ENCODE assay signal across 10 mouse cellular contexts in the genomic region with DNA sequence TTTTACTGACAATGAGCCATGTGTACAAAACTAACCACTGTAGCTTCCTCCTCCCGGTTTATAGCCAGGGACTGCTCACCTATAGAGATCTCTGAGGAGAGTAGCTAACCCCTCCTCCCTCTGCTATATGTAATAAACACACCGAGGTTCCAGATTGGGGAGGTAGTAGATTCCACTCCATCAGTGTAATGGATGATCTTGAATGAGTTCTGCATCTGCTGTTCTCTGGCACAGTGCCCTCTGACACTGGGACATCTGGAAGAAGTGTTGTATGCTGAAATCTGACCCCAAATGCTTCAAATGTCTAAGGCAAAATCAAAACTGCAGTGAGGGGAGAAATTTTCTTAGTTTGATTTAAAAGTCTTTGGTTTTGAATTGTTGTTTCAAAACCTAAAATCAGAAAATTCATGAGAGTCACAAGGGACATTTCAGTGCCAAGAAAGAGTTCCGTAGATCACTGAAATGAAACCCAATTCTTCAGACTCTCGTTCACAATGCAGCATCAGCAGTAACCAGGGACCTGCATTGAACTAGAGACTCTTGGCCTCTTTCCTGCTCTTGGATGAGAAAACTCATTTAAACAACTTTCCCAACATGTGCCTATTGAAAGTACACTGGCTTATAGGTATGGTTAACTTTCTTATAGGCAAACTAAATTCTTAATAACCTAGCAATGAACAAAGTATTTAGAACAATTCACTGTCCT. TPM values are rescaled to one million over a fixed set of nuclear protein-coding genes. Genes with fewer than 3 reads are reported as not detected.
DNase-seq lines count a peak whose midpoint lies in the region; ATAC-seq and TF ChIP-seq lines count a peak whose summit lies in the region.
"Had no signal": no experiment of that assay in that cellular context is flagged by ENCODE, and none has a peak within 500 bp of the region (broad histone marks: within the 10 kb centered on the region; RNA-seq: fewer than 3 reads in every experiment).

No protein-coding gene starts in this region.

- H3K27me3 ChIP-seq in embryonic facial prominence, embryonic 11.5 days (ENCODE audit: control insufficient read depth, insufficient read depth, low read length): no peaks in the 10 kb centered on the region
- H3K27me3 ChIP-seq in myocyte (ENCODE audit: control insufficient read depth, insufficient read depth, insufficient read length): no peaks in the 10 kb centered on the region
- H3K27me3 ChIP-seq: neural tube, embryonic 12.5 days had no signal

- no peak overlapping the region for H3K27ac ChIP-seq in embryonic facial prominence, embryonic 11.5 days (replicated peaks; ENCODE audit: low read depth, low read length)
- H3K27ac ChIP-seq: neural tube, embryonic 12.5 days had no signal

- no peak for ATAC-seq in embryonic facial prominence, embryonic 11.5 days (replicated peaks; ENCODE audit: insufficient number of reproducible peaks, low FRiP score, low TSS enrichment, low read depth)
- no peak for ATAC-seq in frontal cortex, adult (ENCODE audit: low TSS enrichment)
- ATAC-seq: intestine, postnatal 0 days had no signal

- H3K79me2 ChIP-seq in myocyte (ENCODE audit: control insufficient read depth, insufficient read depth): no peaks in the 10 kb centered on the region

- no peaks in the 10 kb centered on the region for H3K4me1 ChIP-seq in embryonic facial prominence, embryonic 11.5 days (ENCODE audit: control insufficient read depth, insufficient read depth, low read length)
- H3K4me1 ChIP-seq: neural tube, embryonic 12.5 days had no signal

- WGBS in embryonic facial prominence, embryonic 11.5 days: 51% methylated on average over 4 of the region's 4 CpGs

- intact Hi-C loops in left cerebral cortex, postnatal 4 days (cut with DNase I): no loop called here
- intact Hi-C loops in gastrocnemius, postnatal 36 days (cut with DNase I): no loop called here

- H3ac ChIP-seq in myocyte (ENCODE audit: control insufficient read depth, insufficient read length): no peak overlapping the region

- H3K4me2 ChIP-seq in embryonic facial prominence, embryonic 11.5 days (ENCODE audit: low read depth, low read length): no peak overlapping the region
- H3K4me2 ChIP-seq in myocyte (ENCODE audit: low read depth): peak overlapping the region; percentile 44
- H3K4me2 ChIP-seq: neural tube, embryonic 12.5 days had no signal

- H3K36me3 ChIP-seq in embryonic facial prominence, embryonic 11.5 days (replicated peaks; ENCODE audit: control insufficient read depth, insufficient read depth, low read depth, low read length): no peaks in the 10 kb centered on the region
- H3K36me3 ChIP-seq in myocyte (ENCODE audit: control insufficient read depth, insufficient read depth): no peaks in the 10 kb centered on the region
- H3K36me3 ChIP-seq: neural tube, embryonic 12.5 days had no signal

- H3K4me3 ChIP-seq in embryonic facial prominence, embryonic 11.5 days (ENCODE audit: low read depth, low read length): no peak overlapping the region
- no peak overlapping the region for H3K4me3 ChIP-seq in myocyte
- H3K4me3 ChIP-seq: neural tube, embryonic 12.5 days had no signal

- peak; percentile 46 for DNase-seq in left cerebral cortex, postnatal 4 days
- no peak for DNase-seq in left cerebral cortex, adult 8-10 months (ENCODE audit: low spot score in 2 of 2)
- peak; percentile 53 for DNase-seq in embryonic facial prominence, embryonic 11.5 days (ENCODE audit: low spot score)
- DNase-seq in gastrocnemius, postnatal 36 days: peak; percentile 26 to 70
- no peak for DNase-seq in left cerebral cortex, adult 18-20 months (ENCODE audit: low spot score in 2 of 2)
- DNase-seq: right cerebral cortex, postnatal 25 days had no signal

- H3K9me3 ChIP-seq in embryonic facial prominence, embryonic 11.5 days (replicated peaks; ENCODE audit: control insufficient read depth, low read length): no peaks in the 10 kb centered on the region
- H3K9me3 ChIP-seq: neural tube, embryonic 12.5 days had no signal

- H3K9ac ChIP-seq in embryonic facial prominence, embryonic 11.5 days (replicated peaks; ENCODE audit: low read length): no peak overlapping the region
- H3K9ac ChIP-seq: neural tube, embryonic 12.5 days had no signal

- TF ChIP-seq POLR2A in myocyte (IDR thresholded peaks at IDR 0.05; ENCODE audit: insufficient read length, low read depth): no peak

TF ChIP-seq in myocyte, 11 proteins besides CTCF, POLR2A, EP300 and RAD21:
- TF ChIP-seq MYOD1 (IDR thresholded peaks at IDR 0.05; ENCODE audit: control insufficient read depth in 1 of 3, insufficient read length in 2 of 3, low read depth in 2 of 3): peak in 1 of 3 experiments; percentile 7
- no peak for TF ChIP-seq CEBPB (IDR thresholded peaks at IDR 0.05; ENCODE audit: insufficient read depth, poor library complexity, severe bottlenecking)

RNA-seq across cellular contexts. Expression of gene Zcchc9, which starts 17.5 kb away (rescaled TPM):
- 10 to 100 TPM; 15.4 to 18.6 TPM for total RNA-seq in left cerebral cortex, postnatal 4 days (2021)
- 10 to 100 TPM; 14.0 to 15.7 (median 14.6) TPM for total RNA-seq in left cerebral cortex, adult 8-10 months (2022)
- polyA plus RNA-seq in embryonic facial prominence, embryonic 11.5 days (2014; fragmentation: Nextera tagmentation; extraction: Ambion mirVana): 22.6 and 26.6 TPM in 2 replicates
- 10 to 100 TPM; 10.1 to 10.9 TPM for total RNA-seq in gastrocnemius, postnatal 36 days (2021)
- 12.1 TPM for polyA plus RNA-seq in myocyte (2012; fragmentation: generic; extraction: Trizol)
- total RNA-seq in left cerebral cortex, adult 18-20 months (2021): 10 to 100 TPM; 16.0 to 17.0 TPM

RNA-seq across cellular contexts. Expression of gene Ckmt2, which starts 51.7 kb away (rescaled TPM):
- total RNA-seq in left cerebral cortex, postnatal 4 days (2021): not detected
- 1 to 10 TPM in 1 of 4 experiments, under 1 TPM in 2, not detected in 1; 0.40 to 1.2 (median 0.66) TPM for total RNA-seq in left cerebral cortex, adult 8-10 months (2022)
- not detected in 2 replicates for polyA plus RNA-seq in embryonic facial prominence, embryonic 11.5 days (2014; fragmentation: Nextera tagmentation; extraction: Ambion mirVana)
- 1,000 to 10,000 TPM; 1,250 to 1,613 TPM for total RNA-seq in gastrocnemius, postnatal 36 days (2021)
- polyA plus RNA-seq in myocyte (2012; fragmentation: generic; extraction: Trizol): 18.1 TPM
- total RNA-seq in left cerebral cortex, adult 18-20 months (2021): not detected
- polyA plus RNA-seq: neural tube, embryonic 12.5 days had no signal

Comparison
In these comparisons a context has a peak if more than half of its experiments do, and no peak if none do; other contexts are left out.
1. DNase-seq: peak in left cerebral cortex, postnatal 4 days (single experiment), embryonic facial prominence, embryonic 11.5 days (single experiment) and gastrocnemius, postnatal 36 days (2 of 2); none in left cerebral cortex, adult 8-10 months (0 of 2) and left cerebral cortex, adult 18-20 months (0 of 2).
2. RNA of gene Ckmt2, which starts 51.7 kb away (total RNA-seq): 1,250 to 1,613 TPM in gastrocnemius, postnatal 36 days; 0.40 to 1.2 TPM in left cerebral cortex, adult 8-10 months, not detected in left cerebral cortex, postnatal 4 days and not detected in left cerebral cortex, adult 18-20 months; every median in the first group is over 100 times any median in the second.